Mouse (Mus musculus) midbrain, embryonic 13.5 days (tissue): Measurements from ENCODE around the gene Fndc1. TPM values are rescaled to one million over a fixed set of nuclear protein-coding genes. Genes with fewer than 3 reads are reported as not detected.

Experiments
- ATAC-seq: fragments of 200-750 bp; cut with Nextera tagmentation; 2 replicates; pipeline ENCODE4 v1.8.0; 2017; ENCODE audit warnings: mild to moderate bottlenecking, moderate TSS enrichment, moderate library complexity
- H3K27ac ChIP-seq: fragments of 300-500 bp; sonication (generic); 2 replicates; pipeline ENCODE4 v1.5.1; 2015; ENCODE audit warnings: inconsistent platforms, mild to moderate bottlenecking, moderate library complexity
- H3K27me3 ChIP-seq: fragments of 300-500 bp; sonication (generic); 2 replicates; pipeline ENCODE4 v1.6.1; 2015; ENCODE audit warnings: mild to moderate bottlenecking, inconsistent platforms
- H3K36me3 ChIP-seq: fragments of 300-500 bp; sonication (generic); 2 replicates; pipeline ENCODE4 v1.6.1; 2015; ENCODE audit warnings: mild to moderate bottlenecking, inconsistent platforms
- H3K4me1 ChIP-seq: fragments of 300-500 bp; sonication (generic); replicated peaks from 2 replicates; pipeline ENCODE4 v1.6.1; 2015; ENCODE audit warnings: inconsistent platforms
- H3K4me2 ChIP-seq: fragments of 300-500 bp; sonication (generic); replicated peaks from 2 replicates; pipeline ENCODE4 v1.6.1; 2015; ENCODE audit warnings: moderate library complexity, mild to moderate bottlenecking, inconsistent platforms
- H3K4me3 ChIP-seq: fragments of 300-500 bp; sonication (generic); replicated peaks from 2 replicates; pipeline ENCODE4 v1.5.1; 2015; ENCODE audit warnings: mild to moderate bottlenecking, inconsistent platforms
- H3K9ac ChIP-seq: fragments of 300-500 bp; sonication (generic); replicated peaks from 2 replicates; pipeline ENCODE4 v1.6.1; 2015; ENCODE audit warnings: mild to moderate bottlenecking, inconsistent platforms
- H3K9me3 ChIP-seq: fragments of 300-500 bp; sonication (generic); 2 replicates; pipeline ENCODE4 v1.6.1; 2016; ENCODE audit warnings: mild to moderate bottlenecking, inconsistent platforms
- WGBS: fragments of 180-500 bp; shearing (Covaris S2); methylation state at CpG from one replicate; pipeline ENCODE4 v1.1.7; 2015; 5-methylcytosine and 5-hydroxymethylcytosine counted together
- polyA plus RNA-seq: library from polyadenylated mRNA; unstranded; fragments of >200 nt; fragmentation: Nextera tagmentation; extraction: Ambion mirVana; gene quantifications from 2 replicates; pipeline ENCODE4 v1.2.1, GENCODE M21; 2015

Gene Fndc1
- polyA plus RNA-seq, 1 experiment from 2014 or later = 3.6 TPM

- H3K9ac ChIP-seq = no peak overlapping the region
- no peak overlapping the region for H3K4me3 ChIP-seq
- no peak overlapping the region for H3K4me2 ChIP-seq
- 64% methylated on average over 8 of the region's 8 CpGs for WGBS
- no peaks in the 10 kb centered on the region for H3K9me3 ChIP-seq
- H3K4me1 ChIP-seq = no peaks in the 10 kb centered on the region; the same call in 1 of the 2 replicates
- no peaks in the 10 kb centered on the region for H3K27me3 ChIP-seq
- H3K27ac ChIP-seq = no peak overlapping the region
- no peak for ATAC-seq
- H3K36me3 ChIP-seq = no peaks in the 10 kb centered on the region
Observed at GRCm38 (mm10) chr17:7860845-7861360, 33.8 kb upstream of the Fndc1 start.

- no peaks in the 10 kb centered on the region for H3K36me3 ChIP-seq
- ATAC-seq = no peak
- H3K9me3 ChIP-seq = no peaks in the 10 kb centered on the region
- no peaks in the 10 kb centered on the region for H3K27me3 ChIP-seq
- H3K9ac ChIP-seq = no peak overlapping the region
- no peaks in the 10 kb centered on the region; the same call in 1 of the 2 replicates for H3K4me1 ChIP-seq
- H3K4me2 ChIP-seq = no peak overlapping the region
- no peak overlapping the region for H3K27ac ChIP-seq
- no peak overlapping the region for H3K4me3 ChIP-seq
- WGBS = 86% methylated on average over 6 of the region's 6 CpGs
Observed at GRCm38 (mm10) chr17:7857658-7858057, 30.6 kb upstream of the Fndc1 start.

- no peak for ATAC-seq
- H3K9me3 ChIP-seq = no peaks in the 10 kb centered on the region
- no peaks in the 10 kb centered on the region for H3K27me3 ChIP-seq
- H3K36me3 ChIP-seq = no peaks in the 10 kb centered on the region
- no peak overlapping the region for H3K4me2 ChIP-seq
- no peak overlapping the region for H3K27ac ChIP-seq
- no peak overlapping the region for H3K4me3 ChIP-seq
- no peak overlapping the region for H3K9ac ChIP-seq
- 81% methylated on average over 8 of the region's 8 CpGs for WGBS
- peaks cover 7% of the 10 kb centered on the region for H3K4me1 ChIP-seq
Observed at GRCm38 (mm10) chr17:7855851-7856250, 28.7 kb upstream of the Fndc1 start.

- no peaks in the 10 kb centered on the region for H3K9me3 ChIP-seq
- 48% methylated on average over 4 of the region's 4 CpGs for WGBS
Observed at GRCm38 (mm10) chr17:7851979-7852378, 24.9 kb upstream of the Fndc1 start.

GRCm38 (mm10) chr17:7851527-7851926 lies 24.4 kb upstream of the Fndc1 start:
- Histone ChIP-seq H3K9me3 (no peaks in the 10 kb centered on the region), H3K27me3 (no peaks in the 10 kb centered on the region), H3K27ac (no peak overlapping the region), H3K4me3 (no peak overlapping the region), H3K36me3 (no peaks in the 10 kb centered on the region), H3K9ac (no peak overlapping the region), H3K4me2 (no peak overlapping the region), H3K4me1 (peaks cover 8% of the 10 kb centered on the region)
- ATAC-seq = no peak
- WGBS = 67% methylated on average over 8 of the region's 9 CpGs

More at GRCm38 (mm10) chr17:7851979-7852378, 24.9 kb upstream of the Fndc1 start:
- Histone ChIP-seq H3K4me2 (no peak overlapping the region), H3K9ac (no peak overlapping the region), H3K4me1 (peaks cover 8% of the 10 kb centered on the region), H3K4me3 (no peak overlapping the region), H3K27me3 (no peaks in the 10 kb centered on the region), H3K36me3 (no peaks in the 10 kb centered on the region), H3K27ac (no peak overlapping the region)
- no peak for ATAC-seq

GRCm38 (mm10) chr17:7850246-7850645 lies 23.1 kb upstream of the Fndc1 start:
- no peaks in the 10 kb centered on the region for H3K36me3 ChIP-seq
- H3K9me3 ChIP-seq = no peaks in the 10 kb centered on the region
- H3K4me1 ChIP-seq = peaks cover 8% of the 10 kb centered on the region
- no peak overlapping the region for H3K4me3 ChIP-seq
- no peaks in the 10 kb centered on the region for H3K27me3 ChIP-seq
- H3K4me2 ChIP-seq = no peak overlapping the region
- WGBS = 68% methylated on average over 6 of the region's 6 CpGs
- H3K27ac ChIP-seq = no peak overlapping the region
- no peak overlapping the region for H3K9ac ChIP-seq
- no peak for ATAC-seq

- Histone ChIP-seq H3K36me3 (no peaks in the 10 kb centered on the region), H3K27ac (no peak overlapping the region), H3K4me1 (no peaks in the 10 kb centered on the region), H3K4me2 (no peak overlapping the region), H3K9ac (no peak overlapping the region), H3K4me3 (no peak overlapping the region), H3K9me3 (no peaks in the 10 kb centered on the region), H3K27me3 (no peaks in the 10 kb centered on the region)
- 79% methylated on average over 12 of the region's 12 CpGs for WGBS
- ATAC-seq = no peak
Observed at GRCm38 (mm10) chr17:7840505-7841290, 13.6 kb upstream of the Fndc1 start.

- Histone ChIP-seq H3K9me3 (no peaks in the 10 kb centered on the region), H3K9ac (peak overlapping the region; percentile 73), H3K27me3 (peaks cover 45% of the 10 kb centered on the region), H3K36me3 (no peaks in the 10 kb centered on the region), H3K4me2 (peak overlapping the region; percentile 98), H3K4me1 (peaks cover 10% of the 10 kb centered on the region), H3K27ac (no peak overlapping the region), H3K4me3 (peak overlapping the region; percentile 57)
- ATAC-seq = peak; percentile 43; the same call in 1 of the 2 replicates
- WGBS = 10% methylated on average over 16 of the region's 16 CpGs
Observed at GRCm38 (mm10) chr17:7827586-7827985, 484 bp upstream of the Fndc1 start.

- peaks cover 45% of the 10 kb centered on the region for H3K27me3 ChIP-seq
- H3K27ac ChIP-seq = no peak overlapping the region
- H3K4me1 ChIP-seq = peaks cover 10% of the 10 kb centered on the region
- H3K36me3 ChIP-seq = no peaks in the 10 kb centered on the region
- no peak for ATAC-seq
- H3K9me3 ChIP-seq = no peaks in the 10 kb centered on the region
- no peak overlapping the region for H3K4me3 ChIP-seq
- WGBS = 71% methylated on average over 9 of the region's 9 CpGs
- H3K9ac ChIP-seq = no peak overlapping the region
- no peak overlapping the region for H3K4me2 ChIP-seq
Observed at GRCm38 (mm10) chr17:7825416-7825815, 1.7 kb downstream of the Fndc1 start.

GRCm38 (mm10) chr17:7821553-7822186 lies 5.4 kb downstream of the Fndc1 start:
- H3K4me1 ChIP-seq = peaks cover 1% of the 10 kb centered on the region; the same call in 1 of the 2 replicates
- H3K36me3 ChIP-seq = no peaks in the 10 kb centered on the region
- no peak overlapping the region for H3K4me3 ChIP-seq
- H3K27me3 ChIP-seq = peaks cover 19% of the 10 kb centered on the region
- 31% methylated on average over 17 of the region's 17 CpGs for WGBS
- ATAC-seq = no peak
- H3K27ac ChIP-seq = no peak overlapping the region
- no peak overlapping the region for H3K9ac ChIP-seq
- no peak overlapping the region for H3K4me2 ChIP-seq
- no peaks in the 10 kb centered on the region for H3K9me3 ChIP-seq

- H3K9ac ChIP-seq = no peak overlapping the region
- no peaks in the 10 kb centered on the region for H3K36me3 ChIP-seq
- H3K9me3 ChIP-seq = no peaks in the 10 kb centered on the region
- WGBS = 86% methylated on average over 7 of the region's 7 CpGs
- H3K27ac ChIP-seq = no peak overlapping the region
- no peak overlapping the region for H3K4me2 ChIP-seq
- H3K4me3 ChIP-seq = no peak overlapping the region
- no peaks in the 10 kb centered on the region for H3K4me1 ChIP-seq
- no peak for ATAC-seq
- peaks cover 5% of the 10 kb centered on the region; the same call in 1 of the 2 replicates for H3K27me3 ChIP-seq
Observed at GRCm38 (mm10) chr17:7820176-7820575, 6.9 kb downstream of the Fndc1 start.

GRCm38 (mm10) chr17:7816602-7817001 lies 10.5 kb downstream of the Fndc1 start:
- no peaks in the 10 kb centered on the region for H3K36me3 ChIP-seq
- 83% methylated on average over 2 of the region's 2 CpGs for WGBS
- no peak overlapping the region for H3K4me2 ChIP-seq
- no peak overlapping the region for H3K27ac ChIP-seq
- H3K9me3 ChIP-seq = no peaks in the 10 kb centered on the region
- no peak overlapping the region for H3K4me3 ChIP-seq
- H3K27me3 ChIP-seq = no peaks in the 10 kb centered on the region
- no peak for ATAC-seq
- H3K9ac ChIP-seq = no peak overlapping the region
- no peaks in the 10 kb centered on the region for H3K4me1 ChIP-seq
